Mouse (Mus musculus): ENCODE data around the gene Mastl.
A peak's percentile ranks its signal among the peaks of the same experiment; 100 is the strongest.

Gene Mastl

GRCm38 (mm10) chr2:23155777-23156607 lies at the start of gene Mastl, which contains the start of gene Yme1l1:
Gene Mastl, minus strand, starts transcription at chr2:23156024.
Gene Yme1l1, plus strand, starts transcription at chr2:23156369.
- peak; percentile 97 for DNase-seq

GRCm38 (mm10) chr2:23202900-23203670 lies 47.3 kb upstream of the Mastl start:
- DNase-seq, result no peak

DNA sequence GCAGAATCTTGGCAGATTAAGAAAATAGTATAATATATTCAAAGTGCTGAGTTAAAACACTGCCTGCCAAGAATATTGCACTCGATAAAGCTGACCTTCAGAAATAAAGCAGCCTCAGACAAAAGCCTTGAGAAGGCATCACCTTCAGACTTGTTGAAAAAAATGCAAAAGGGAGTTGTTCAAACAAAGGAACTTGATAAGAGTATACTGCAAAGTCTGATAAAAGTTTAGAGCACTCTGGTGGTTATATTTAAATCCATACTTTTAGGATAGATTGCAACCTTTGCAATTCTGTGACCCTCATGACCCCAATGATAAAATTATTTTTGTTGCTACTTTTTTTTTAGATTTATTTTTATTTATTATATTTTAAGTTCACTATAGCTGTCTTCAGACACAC lies 45.2 kb upstream of the Mastl start:
- no peak for DNase-seq

DNA sequence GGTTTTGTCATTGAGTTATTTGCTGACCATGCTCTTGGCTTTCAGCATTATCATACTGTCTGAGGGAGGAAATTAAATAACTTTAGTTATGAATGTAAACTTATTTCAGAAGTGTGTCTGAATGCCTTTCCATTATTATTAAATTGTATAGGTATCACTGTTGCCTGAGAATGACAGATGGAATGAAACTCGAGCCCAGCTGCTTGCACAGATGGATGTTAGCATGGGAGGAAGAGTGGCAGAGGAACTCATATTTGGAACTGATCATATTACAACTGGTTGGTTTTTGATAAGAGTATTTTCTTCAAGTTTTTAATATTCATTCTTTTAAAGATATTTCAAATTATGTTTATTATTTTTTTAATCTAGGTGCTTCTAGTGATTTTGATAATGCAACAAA lies 38.5 kb upstream of the Mastl start:
- DNase-seq, result no peak

DNA sequence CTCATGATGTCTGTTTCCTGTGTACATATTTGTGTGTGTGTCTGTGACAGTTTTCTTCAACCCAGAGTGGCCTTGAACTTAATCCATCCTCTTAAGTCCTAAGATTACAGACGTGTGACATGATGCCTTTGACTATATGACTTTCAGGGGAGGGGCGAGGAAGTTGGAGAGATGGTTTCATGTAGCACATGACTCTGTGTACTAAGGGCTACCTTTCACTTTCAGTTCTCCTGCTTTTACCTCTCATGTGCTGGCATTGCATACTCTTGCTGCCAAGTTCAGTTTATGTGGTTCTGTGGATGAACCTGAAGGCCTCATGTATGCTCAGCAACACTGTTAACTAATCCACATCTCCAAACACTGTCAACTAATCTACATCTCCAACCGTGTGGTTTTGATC lies 16.5 kb upstream of the Mastl start:
- no peak for DNase-seq

DNA sequence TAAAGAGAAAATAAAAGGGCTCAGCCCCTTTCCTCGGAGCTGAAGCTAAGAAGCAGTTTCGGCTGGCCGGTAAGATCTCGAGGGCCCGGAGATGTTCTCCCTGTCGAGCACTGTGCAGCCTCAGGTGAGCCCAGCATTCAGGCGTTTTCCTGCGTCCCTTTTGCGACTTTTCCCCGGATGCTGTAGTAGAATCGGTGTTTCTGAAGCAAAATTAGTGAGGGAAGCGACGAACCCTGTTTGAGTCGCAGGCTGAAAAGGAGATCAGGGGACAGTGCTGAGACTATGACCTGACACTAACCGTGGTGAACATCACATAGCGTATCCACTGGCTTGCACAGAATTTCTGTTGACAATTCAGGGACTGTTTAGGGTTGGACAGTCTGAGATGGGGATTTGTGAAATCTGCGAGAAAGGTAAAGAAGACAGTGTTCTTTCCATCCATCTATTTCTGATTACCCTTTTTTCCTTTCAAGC lies 821 bp upstream of the Mastl start:
- DNase-seq, result no peak

DNA sequence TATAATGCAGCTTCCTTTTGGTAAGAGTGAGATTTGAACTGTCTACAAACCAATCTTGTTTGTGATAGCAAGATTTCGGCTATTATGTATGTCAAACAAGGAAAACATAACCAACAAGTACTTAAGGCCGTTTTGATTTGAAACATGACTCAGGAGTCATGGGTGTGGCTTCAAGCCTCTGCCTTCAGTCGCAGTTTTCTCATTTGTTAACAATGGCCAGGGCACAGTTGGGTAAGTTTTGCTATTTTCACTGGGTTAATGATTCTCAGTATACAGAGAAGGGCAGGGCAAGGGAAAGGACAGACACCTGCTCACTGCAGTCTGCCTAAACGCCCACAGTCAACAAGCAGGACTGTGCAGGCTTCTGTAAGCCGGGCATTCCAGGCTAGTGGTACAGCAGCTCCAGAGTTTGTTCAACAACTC lies 614 bp downstream of the Mastl start:
- DNase-seq, result no peak

GRCm38 (mm10) chr2:23119573-23119972 lies 36.3 kb downstream of the Mastl start:
- DNase-seq, result no peak

DNA sequence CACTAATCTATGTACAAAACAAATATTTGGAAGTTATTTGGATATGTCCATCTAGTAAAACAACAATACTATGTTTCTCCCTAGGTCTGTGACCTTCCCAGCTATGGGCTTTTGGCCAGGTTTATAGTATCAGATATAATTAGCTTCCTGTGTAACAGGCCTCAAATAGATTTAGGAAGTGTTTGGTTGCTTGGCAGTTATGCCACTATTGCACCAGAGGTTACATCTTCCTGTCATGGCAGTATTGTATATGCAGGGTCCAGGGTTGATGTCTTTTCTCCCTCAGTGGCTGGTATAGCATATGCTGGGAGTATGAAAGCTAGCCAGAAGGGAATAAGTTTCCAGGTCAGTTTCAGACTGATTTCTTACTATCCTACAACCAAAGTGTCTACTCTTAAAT lies 53.6 kb downstream of the Mastl start:
- DNase-seq, result no peak

GRCm38 (mm10) chr2:23097028-23097427 lies 58.8 kb downstream of the Mastl start:
- no peak for DNase-seq

GRCm38 (mm10) chr2:23092216-23092615 lies 63.6 kb downstream of the Mastl start:
- peak; percentile 8 to 15 for DNase-seq

GRCm38 (mm10) chr2:23084540-23084939 lies 71.3 kb downstream of the Mastl start:
- no peak for DNase-seq

GRCm38 (mm10) chr2:23078588-23078987 lies 77.2 kb downstream of the Mastl start:
- no peak for DNase-seq

DNA sequence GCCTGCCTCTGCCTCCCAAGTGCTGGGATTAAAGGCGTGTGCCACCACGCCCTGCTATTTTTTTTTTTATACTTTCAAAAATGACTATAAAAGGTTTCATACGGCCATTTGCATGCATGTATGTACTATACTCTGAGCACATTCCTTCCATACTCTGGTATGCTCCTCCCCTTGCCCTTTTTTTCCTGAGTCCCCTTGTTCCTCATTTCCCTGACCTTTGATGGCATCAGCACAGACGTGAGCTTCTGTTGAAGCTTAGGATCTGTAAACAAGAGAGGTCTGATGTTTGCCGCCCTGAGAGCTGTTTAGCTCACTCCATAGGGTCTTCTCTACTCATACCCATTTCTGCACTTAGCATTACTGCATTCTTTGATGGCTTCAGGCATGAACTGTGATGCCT lies 78.1 kb downstream of the Mastl start:
- no peak for DNase-seq

GRCm38 (mm10) chr2:23076783-23077182 lies 79.0 kb downstream of the Mastl start:
- no peak for DNase-seq

GRCm38 (mm10) chr2:23075846-23076245 lies 80.0 kb downstream of the Mastl start:
- no peak for DNase-seq

DNA sequence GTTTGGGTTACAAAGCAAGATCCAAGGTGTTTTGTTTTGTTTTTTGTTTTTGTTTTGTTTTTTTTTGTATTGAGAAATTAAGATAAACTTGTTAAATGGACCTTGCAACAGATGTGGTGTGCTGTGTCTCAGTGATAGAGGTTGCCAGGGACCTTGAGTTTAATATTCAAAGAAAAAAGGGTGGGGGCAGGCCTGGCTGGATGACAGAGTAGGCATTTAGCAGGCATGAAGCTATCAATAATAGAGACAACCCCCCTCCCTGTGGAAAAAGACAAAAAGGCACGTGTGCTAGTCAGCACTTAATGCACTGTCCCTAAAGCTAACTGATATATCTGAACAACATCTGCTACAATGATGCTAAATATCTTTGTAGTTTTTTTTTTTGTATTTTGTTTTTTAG lies 84.4 kb downstream of the Mastl start:
- DNase-seq, result no peak

- no peak for DNase-seq
These were observed 85.3 kb downstream of the Mastl start for GRCm38 (mm10) chr2:23070491-23070890.

DNA sequence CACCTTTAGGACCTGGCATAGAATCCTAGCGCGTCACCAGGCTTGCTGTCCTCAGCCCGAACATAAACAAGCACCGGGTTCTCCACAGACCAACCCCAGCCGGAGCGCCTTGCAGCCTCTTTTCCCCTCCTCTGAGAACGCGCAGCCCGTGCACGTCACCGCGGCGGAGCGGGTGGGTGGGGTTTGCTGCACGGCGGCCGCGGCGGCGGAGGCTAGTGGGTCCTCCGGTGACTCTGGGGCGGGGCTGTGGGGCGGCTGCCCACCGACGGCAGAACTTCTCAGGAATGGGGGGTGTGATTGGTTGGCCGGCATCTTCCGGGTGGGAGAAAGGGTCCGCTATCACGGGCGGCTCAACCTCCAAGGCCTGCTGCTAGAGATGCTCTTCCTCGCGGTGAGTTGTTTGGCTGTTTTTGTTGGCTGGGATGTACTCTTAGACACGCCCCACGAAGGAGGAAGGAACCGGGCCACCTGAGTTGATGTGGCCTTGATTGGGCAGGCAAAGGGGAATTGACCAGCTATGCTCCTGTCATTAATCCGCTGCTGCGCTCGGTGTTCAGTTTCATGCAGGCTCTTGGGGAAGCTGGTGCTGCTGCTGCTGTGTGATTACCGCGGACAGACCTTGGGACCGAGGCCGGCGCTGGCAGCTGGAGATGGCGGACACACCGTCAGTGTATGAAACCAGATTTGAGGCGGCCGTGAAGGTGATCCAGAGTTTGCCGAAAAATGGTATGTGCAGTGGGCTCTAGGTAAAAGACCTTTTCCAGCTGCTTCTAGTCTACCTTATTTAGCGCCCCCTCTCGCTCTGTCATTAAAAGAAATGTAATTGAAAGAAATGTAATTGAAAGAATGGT lies 86.7 kb downstream of the Mastl start:
- peak; percentile 95 to 97 for DNase-seq

- DNase-seq, result no peak
These were observed 87.5 kb downstream of the Mastl start for GRCm38 (mm10) chr2:23068370-23068737.

DNA sequence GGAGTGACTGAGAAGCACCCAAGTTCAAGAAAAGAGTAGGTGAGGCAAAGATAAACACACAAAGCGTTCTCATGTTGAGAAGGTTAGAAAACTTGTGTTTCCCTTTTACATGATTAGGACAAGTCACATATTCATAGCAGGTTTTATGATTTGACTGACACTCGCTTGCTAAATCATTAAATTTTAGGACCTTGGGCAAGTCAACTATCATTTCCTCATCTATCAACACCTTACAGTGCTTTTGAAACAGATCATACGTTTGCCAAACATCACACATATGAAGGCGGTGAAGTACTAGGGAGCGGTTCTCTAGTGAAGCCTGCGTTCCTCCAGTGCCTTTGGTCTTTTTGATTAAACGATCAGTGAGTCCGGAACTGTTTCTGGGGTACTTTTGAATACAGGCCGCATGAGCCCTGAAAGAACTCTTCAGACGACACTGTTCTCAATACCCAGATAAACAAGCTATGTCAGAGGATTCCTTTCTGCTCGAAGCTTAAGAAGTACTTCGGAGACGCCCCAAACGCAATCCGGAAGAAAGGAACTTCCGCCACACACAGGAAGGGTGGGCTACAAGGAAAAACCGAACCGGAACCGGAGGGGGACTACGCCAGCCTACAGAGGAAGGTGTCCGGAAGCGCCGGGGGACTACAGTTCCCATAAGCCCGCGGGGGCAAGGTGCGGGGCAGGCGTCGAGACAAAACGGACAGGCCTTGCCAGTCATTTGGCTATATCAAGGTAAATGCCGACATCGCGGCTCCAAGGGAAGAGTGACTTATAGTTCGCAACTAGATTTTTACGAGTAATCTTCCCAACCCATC lies 88.1 kb downstream of the Mastl start, which contains the start of gene Acbd5:
Gene Acbd5 (plus strand): TSS at position 616 of the 818 bp plus-strand sequence.
- DNase-seq, result peak; percentile 97 to 98

Measured in lung, adult 18-20 months (tissue).